Mouse (Mus musculus) liver, embryonic 14.5 days (tissue): ENCODE measurements around the gene Sypl2. TPM values are rescaled to one million over a fixed set of nuclear protein-coding genes. Genes with fewer than 3 reads are reported as not detected.

Experiments
- ATAC-seq: fragments of 200-750 bp; cut with Nextera tagmentation; 2 replicates; pipeline ENCODE4 v1.8.0; 2017; ENCODE audit warnings: moderate number of reproducible peaks, mild to moderate bottlenecking, moderate library complexity; ENCODE audit not compliant: insufficient read depth
- DNase-seq, 3 experiments: peaks; one replicate each; pipeline ENCODE4 v3.0.0-alpha.2; 2012 to 2013; ENCODE audit warnings: low read depth in 3 of 3, low spot score in 3 of 3
- H3K27ac ChIP-seq: fragments of 300-500 bp; sonication (generic); 2 replicates; pipeline ENCODE4 v1.5.1; 2014; ENCODE audit warnings: moderate library complexity, mild to moderate bottlenecking, control low read depth, inconsistent platforms
- H3K27me3 ChIP-seq: fragments of 300-500 bp; sonication (generic); 2 replicates; pipeline ENCODE4 v1.6.1; 2014; ENCODE audit warnings: mild to moderate bottlenecking, low read length, moderate library complexity; ENCODE audit not compliant: control insufficient read depth, insufficient read depth
- H3K36me3 ChIP-seq: fragments of 300-500 bp; sonication (generic); replicated peaks from 2 replicates; pipeline ENCODE4 v1.6.1; 2014; ENCODE audit warnings: low read depth; ENCODE audit not compliant: control insufficient read depth, insufficient read depth
- H3K4me1 ChIP-seq, 2 experiments: fragments of 200-500 bp in 1 of 2; fragments of 300-500 bp in 1 of 2; sonication (generic) in 1 of 2; replicated peaks; 2 replicates each; pipeline ENCODE4 v1.6.1; 2012 to 2014; ENCODE audit warnings: antibody characterized with exemption in 1 of 2, inconsistent platforms in 1 of 2, low read length in 1 of 2; ENCODE audit not compliant: control insufficient read depth in 2 of 2, insufficient read depth in 2 of 2
- H3K4me2 ChIP-seq: fragments of 300-500 bp; sonication (generic); 2 replicates; pipeline ENCODE4 v1.6.1; 2014; ENCODE audit warnings: low read depth, mild to moderate bottlenecking, control low read depth, moderate library complexity
- H3K4me3 ChIP-seq, 2 experiments: fragments of 200-500 bp in 1 of 2; fragments of 300-500 bp in 1 of 2; sonication (generic) in 1 of 2; 2 replicates each; pipeline ENCODE4 v1.5.1; 2012 to 2014; ENCODE audit warnings: low read depth in 2 of 2, low read length in 2 of 2, mild to moderate bottlenecking in 2 of 2, control low read depth in 1 of 2, inconsistent platforms in 1 of 2, moderate library complexity in 1 of 2; ENCODE audit not compliant: insufficient read depth in 1 of 2
- H3K9ac ChIP-seq: fragments of 300-500 bp; sonication (generic); replicated peaks from 2 replicates; pipeline ENCODE4 v1.6.1; 2014; ENCODE audit warnings: mild to moderate bottlenecking, control low read depth, moderate library complexity
- H3K9me3 ChIP-seq: fragments of 300-500 bp; sonication (generic); 2 replicates; pipeline ENCODE4 v1.6.1; 2016; ENCODE audit warnings: low read length, mixed read lengths; ENCODE audit not compliant: control insufficient read depth
- CTCF ChIP-seq: IDR thresholded peaks from 2 replicates; pipeline ENCODE4 v1.5.1; 2016; ENCODE audit warnings: antibody characterized with exemption, low read depth, control low read depth
- EP300 ChIP-seq: IDR thresholded peaks from 2 replicates; pipeline ENCODE4 v1.6.1; 2016; ENCODE audit warnings: antibody characterized with exemption, low read depth
- WGBS: fragments of 180-500 bp; shearing (Covaris S2); extraction: QIAGEN DNeasy Blood & Tissue Kit; methylation state at CpG from one replicate; pipeline ENCODE4 v1.1.7; 2014; ENCODE audit not compliant: insufficient replicate concordance; 5-methylcytosine and 5-hydroxymethylcytosine counted together
- polyA plus RNA-seq, 2 experiments: library from polyadenylated mRNA; depleted of rRNA in 1 of 2; stranded (reverse) in 1 of 2; unstranded in 1 of 2; fragments of >200 nt; fragmentation: Nextera tagmentation in 1 of 2; extraction: Ambion mirVana in 1 of 2; gene quantifications; 2 replicates each; pipeline versions ENCODE4 v1.2.1 to v1.2.3; 2012 to 2014

Gene Sypl2
- 0.02 TPM in 2 replicates for polyA plus RNA-seq (2012; rRNA removed)
- not detected in 2 replicates for polyA plus RNA-seq (2014; fragmentation: Nextera tagmentation; extraction: Ambion mirVana)

DNA sequence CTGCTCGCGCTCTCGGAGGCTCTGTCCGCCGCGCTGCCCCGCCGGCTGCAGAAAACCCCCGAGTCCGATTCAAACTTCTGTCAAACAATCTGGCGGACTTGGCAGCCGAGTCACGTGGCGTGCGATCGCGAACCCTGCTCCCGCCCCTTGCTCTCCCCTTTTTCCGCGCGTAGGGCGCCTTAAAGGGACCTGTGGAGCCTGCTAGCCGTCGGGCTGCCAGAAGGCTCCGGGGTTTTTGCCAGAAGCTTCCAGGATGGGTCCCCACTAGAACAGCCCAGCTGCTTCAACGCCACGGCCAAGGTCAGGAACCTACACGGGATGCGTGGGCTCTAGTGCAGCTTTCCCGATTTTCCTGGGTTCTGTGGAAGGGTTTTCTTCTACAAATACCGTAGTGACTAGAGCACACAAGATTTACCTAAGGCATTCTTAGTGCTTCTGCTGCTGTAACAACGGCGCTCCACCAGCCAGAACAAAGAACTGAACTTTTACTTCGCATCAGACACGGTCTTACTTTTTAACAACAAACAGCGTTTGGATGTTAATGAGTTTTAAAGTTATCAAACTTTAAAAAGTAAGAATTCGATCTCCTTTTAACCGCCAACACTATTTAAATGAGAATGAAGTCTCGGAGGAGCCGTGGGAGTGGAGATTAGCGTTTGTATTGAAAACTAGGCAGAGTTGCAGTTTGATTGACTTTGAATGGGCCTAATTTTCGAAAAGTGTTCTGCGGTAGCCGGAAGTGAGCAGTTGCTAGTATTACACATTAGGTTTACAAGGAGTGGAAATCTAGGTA, at the start of gene Sypl2:
Gene Sypl2 (minus strand): TSS at position 91 of the 793 bp plus-strand sequence.
- Histone ChIP-seq H3K36me3 (no peaks in the 10 kb centered on the region), H3K4me1 (no peaks in the 10 kb centered on the region), H3K9ac (no peak within 1 kb of the TSS; the same call in 1 of the 2 replicates), H3K9me3 (no peaks in the 10 kb centered on the region), H3K27me3 (peaks cover 52% of the 10 kb centered on the region), H3K4me2 (peak within 1 kb of the TSS; percentile 47), H3K4me3 (peak within 1 kb of the TSS; percentile 16 to 38), H3K27ac (no peak within 1 kb of the TSS)
- TF ChIP-seq CTCF = no peak
- WGBS = 7% methylated on average over 44 of the region's 44 CpGs
- no peak for ATAC-seq
- DNase-seq = no peak

DNA sequence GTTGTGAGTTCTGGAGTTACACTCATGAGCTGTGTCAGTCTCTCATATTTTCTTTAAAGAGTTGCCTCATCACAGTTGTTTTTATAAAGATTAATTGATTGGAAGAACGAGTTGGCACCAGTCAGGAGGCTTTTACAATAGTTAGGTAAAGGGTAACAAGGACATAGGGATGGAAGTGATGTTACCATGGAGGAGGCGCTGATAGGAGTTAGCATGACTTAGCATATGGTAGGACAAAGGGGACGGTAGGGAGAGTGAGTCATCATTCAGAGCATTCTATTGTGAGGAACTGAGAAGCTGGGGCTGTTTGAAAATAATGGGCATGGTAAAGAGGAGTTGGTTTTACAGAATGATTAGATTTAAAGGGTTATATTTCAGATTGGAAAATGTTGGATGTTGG, 32.9 kb upstream of the Sypl2 start:
- 28% methylated on average over 3 of the region's 3 CpGs for WGBS
- H3K36me3 ChIP-seq = peaks cover 12% of the 10 kb centered on the region
- H3K4me3 ChIP-seq = no peak overlapping the region; a peak in 1 of 4 replicates
- DNase-seq (peak in 1 of 3 experiments; percentile 35), ATAC-seq (no peak)
- no peak overlapping the region for H3K27ac ChIP-seq
- H3K4me1 ChIP-seq = peaks cover 16 to 19% of the 10 kb centered on the region in 2 experiments
- peak overlapping the region; percentile 80 for H3K4me2 ChIP-seq
- H3K9me3 ChIP-seq = no peaks in the 10 kb centered on the region
- H3K27me3 ChIP-seq = no peaks in the 10 kb centered on the region
- no peak for TF ChIP-seq CTCF
- no peak for TF ChIP-seq EP300
- H3K9ac ChIP-seq = no peak overlapping the region

DNA sequence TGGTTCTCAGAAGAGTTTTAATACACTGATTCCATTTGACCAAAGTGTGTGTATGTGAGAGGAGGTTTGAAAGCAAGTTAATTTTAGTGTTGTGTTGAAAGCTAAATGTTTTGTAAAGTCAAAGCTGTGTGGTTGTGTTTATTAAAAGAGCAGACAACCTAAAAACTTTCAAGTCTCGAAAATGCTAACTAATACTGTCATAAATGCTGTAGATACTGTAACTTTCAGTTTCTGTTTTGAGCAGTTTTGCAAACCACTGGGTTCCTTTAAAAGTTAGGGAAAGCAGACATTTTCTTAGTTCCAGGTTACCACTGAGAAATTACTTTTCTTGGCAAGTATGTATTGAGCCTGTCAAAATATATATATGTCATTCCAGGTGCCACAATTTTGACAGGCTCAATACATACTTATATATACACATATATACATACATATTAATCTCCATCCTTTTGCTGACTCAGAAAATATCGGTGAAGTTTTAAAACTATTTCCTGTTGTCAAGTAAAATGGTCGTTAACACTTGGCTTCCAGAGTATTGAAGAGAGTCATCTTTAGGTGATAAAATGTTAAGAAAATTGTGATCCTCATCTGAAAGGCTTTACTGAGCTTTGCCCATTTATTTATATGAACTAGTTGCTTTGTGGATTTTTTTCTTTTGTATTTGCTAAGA, 31.5 kb upstream of the Sypl2 start:
- TF ChIP-seq CTCF = no peak
- no peak for TF ChIP-seq EP300
- H3K9ac ChIP-seq = peak overlapping the region; percentile 90

DNA sequence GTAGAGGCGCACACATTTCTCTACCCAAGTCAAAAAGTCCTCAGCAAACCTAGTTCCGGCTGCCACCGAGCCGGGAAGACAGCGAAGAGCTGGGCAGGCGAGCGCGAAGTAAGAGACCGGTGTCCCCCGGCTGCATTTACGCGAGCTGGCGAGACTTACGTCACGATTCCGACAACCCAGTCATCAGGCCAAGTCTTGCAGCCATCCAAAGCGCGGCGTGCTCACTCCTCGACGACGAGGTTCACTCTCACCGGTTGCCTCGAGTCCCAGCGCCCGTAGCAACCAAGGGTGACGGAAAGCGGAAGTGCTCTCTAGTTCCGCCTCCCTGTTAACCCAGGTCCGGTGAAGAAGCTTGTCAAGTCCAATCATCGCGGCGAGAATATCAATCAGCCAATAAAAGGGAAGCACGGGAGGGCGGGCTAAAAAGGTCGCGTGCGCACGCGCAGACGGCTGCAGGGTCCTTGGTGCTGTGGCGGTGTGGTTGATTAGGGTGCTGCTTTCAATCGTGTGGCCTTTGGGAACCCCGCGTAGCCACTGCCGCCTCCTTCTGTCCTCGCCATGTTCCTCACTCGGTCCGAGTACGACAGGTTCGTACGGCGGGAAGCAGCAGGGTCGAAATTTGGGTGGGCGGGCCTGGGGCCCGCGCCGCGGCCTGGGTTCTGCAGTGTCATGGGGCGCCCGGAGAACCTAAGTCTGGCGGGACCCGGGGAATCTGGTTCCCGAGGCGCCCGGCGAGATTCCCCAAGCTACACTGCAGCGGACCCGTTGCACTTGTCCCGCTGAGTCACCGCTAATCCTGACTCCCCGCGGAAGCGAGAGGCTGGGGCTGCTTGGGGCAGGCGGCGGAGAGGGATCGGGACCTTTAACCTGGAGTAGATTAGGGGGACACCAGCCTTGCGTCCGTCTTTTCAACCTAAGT, 30.5 kb upstream of the Sypl2 start, which contains the start of gene Psma5:
Gene Psma5 (plus strand): TSS at position 208 of the 919 bp plus-strand sequence.
- Histone ChIP-seq H3K4me2 (peak within 1 kb of the TSS; percentile 84), H3K4me3 (peak within 1 kb of the TSS; percentile 87 to 96), H3K9ac (peak within 1 kb of the TSS; percentile 90), H3K27ac (peak within 1 kb of the TSS; percentile 93), H3K9me3 (no peaks in the 10 kb centered on the region), H3K4me1 (peaks cover 16 to 19% of the 10 kb centered on the region in 2 experiments), H3K36me3 (peaks cover 3% of the 10 kb centered on the region), H3K27me3 (no peaks in the 10 kb centered on the region)
- DNase-seq (peak; percentile 99), ATAC-seq (peak; percentile 98)
- TF ChIP-seq CTCF (no peak), EP300 (no peak)
- under 1% methylated on average over 79 of the region's 79 CpGs for WGBS

More for the DNA sequence above, 31.5 kb upstream of the Sypl2 start:
- ATAC-seq (no peak), DNase-seq (no peak)
- Histone ChIP-seq H3K36me3 (peaks cover 10% of the 10 kb centered on the region), H3K27me3 (no peaks in the 10 kb centered on the region), H3K4me2 (peak overlapping the region; percentile 80), H3K4me3 (peak overlapping the region; percentile 75 to 96), H3K4me1 (peaks cover 16 to 19% of the 10 kb centered on the region in 2 experiments), H3K9me3 (no peaks in the 10 kb centered on the region), H3K27ac (peak overlapping the region; percentile 84)
- WGBS = 26% methylated on average over 3 of the region's 3 CpGs
